Mouse (Mus musculus): Measurements from ENCODE around the gene Ptges3. TPM values are rescaled to one million over a fixed set of nuclear protein-coding genes. Genes with fewer than 3 reads are reported as not detected.

Ptges3 gene
- polyA plus RNA-seq, 1 experiment from 2014 or later, result 444 TPM

- H3K27me3 ChIP-seq, result no peaks in the 10 kb centered on the region
Observed at GRCm38 (mm10) chr10:128096693-128097586, 38.2 kb downstream of the Ptges3 start.

GRCm38 (mm10) chr10:128097587-128097971, 38.8 kb downstream of the Ptges3 start:
- Histone ChIP-seq H3K27ac (replicated peaks) (peak overlapping the region; percentile 88), H3K4me2 (replicated peaks) (peak overlapping the region; percentile 68), H3K27me3 (no peaks in the 10 kb centered on the region), H3K9ac (replicated peaks) (peak overlapping the region; percentile 70), H3K4me3 (peak overlapping the region; percentile 96), H3K9me3 (no peaks in the 10 kb centered on the region), H3K36me3 (no peaks in the 10 kb centered on the region), H3K4me1 (peaks cover 40% of the 10 kb centered on the region)
- WGBS, result under 1% methylated on average over 13 of the region's 13 CpGs
- ATAC-seq (replicated peaks), result 0 out of 2 replicates have a peak, but pooled peaks have one; percentile 9

More at GRCm38 (mm10) chr10:128096693-128097586, 38.2 kb downstream of the Ptges3 start:
- peak; percentile 84 for ATAC-seq (replicated peaks)
- H3K9me3 ChIP-seq, result no peaks in the 10 kb centered on the region
- WGBS, result under 1% methylated on average over 84 of the region's 86 CpGs
- peak overlapping the region; percentile 96 for H3K4me3 ChIP-seq
- H3K4me1 ChIP-seq, result peaks cover 45% of the 10 kb centered on the region
- peak overlapping the region; percentile 68 for H3K4me2 ChIP-seq (replicated peaks)
- peak overlapping the region; percentile 70 for H3K9ac ChIP-seq (replicated peaks)
- H3K36me3 ChIP-seq, result no peaks in the 10 kb centered on the region
- H3K27ac ChIP-seq (replicated peaks), result peak overlapping the region; percentile 88

GRCm38 (mm10) chr10:128110103-128110761, 51.5 kb downstream of the Ptges3 start:
- no peak overlapping the region for H3K27ac ChIP-seq (replicated peaks)
- H3K36me3 ChIP-seq, result peaks cover 53% of the 10 kb centered on the region
- WGBS, result 93% methylated on average over 4 of the region's 4 CpGs
- no peak overlapping the region for H3K4me2 ChIP-seq (replicated peaks)
- ATAC-seq (replicated peaks), result no peak
- no peak overlapping the region for H3K9ac ChIP-seq (replicated peaks)
- H3K9me3 ChIP-seq, result no peaks in the 10 kb centered on the region
- no peak overlapping the region for H3K4me3 ChIP-seq
- H3K27me3 ChIP-seq, result no peaks in the 10 kb centered on the region
- no peaks in the 10 kb centered on the region for H3K4me1 ChIP-seq

DNA sequence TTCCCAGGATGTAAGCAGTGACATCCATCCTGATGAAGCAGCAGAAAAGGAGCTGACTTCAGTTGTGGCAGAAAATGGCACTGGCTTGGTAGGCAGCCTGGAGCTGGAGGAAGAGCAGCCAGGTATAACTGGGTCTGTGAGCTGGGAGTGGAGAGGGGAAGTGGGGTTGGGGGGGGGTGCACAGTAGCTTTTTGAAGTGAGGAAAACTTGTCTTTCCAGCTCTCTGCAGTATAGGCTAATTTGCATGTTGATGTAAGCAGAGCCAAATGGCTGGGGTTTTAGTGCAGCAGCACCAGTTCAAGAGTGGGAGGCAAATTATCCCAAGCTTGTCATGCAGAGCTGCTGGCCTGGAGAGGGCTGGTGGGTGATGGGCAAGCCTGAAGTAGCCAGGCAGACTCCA, 52.5 kb downstream of the Ptges3 start:
- Histone ChIP-seq H3K27me3 (no peaks in the 10 kb centered on the region), H3K4me1 (no peaks in the 10 kb centered on the region), H3K9me3 (no peaks in the 10 kb centered on the region), H3K9ac (replicated peaks) (no peak overlapping the region), H3K4me2 (replicated peaks) (no peak overlapping the region), H3K4me3 (no peak overlapping the region), H3K27ac (replicated peaks) (no peak overlapping the region), H3K36me3 (peaks cover 63% of the 10 kb centered on the region)
- no peak for ATAC-seq (replicated peaks)

GRCm38 (mm10) chr10:128123833-128124232, 65.1 kb downstream of the Ptges3 start:
- no peak overlapping the region for H3K9ac ChIP-seq (replicated peaks)
- peaks cover 89% of the 10 kb centered on the region for H3K36me3 ChIP-seq
- no peak overlapping the region for H3K4me3 ChIP-seq
- 95% methylated on average over 7 of the region's 7 CpGs for WGBS
- H3K4me1 ChIP-seq, result no peaks in the 10 kb centered on the region
- no peaks in the 10 kb centered on the region for H3K27me3 ChIP-seq
- H3K27ac ChIP-seq (replicated peaks), result no peak overlapping the region
- H3K9me3 ChIP-seq, result no peaks in the 10 kb centered on the region
- no peak overlapping the region for H3K4me2 ChIP-seq (replicated peaks)
- ATAC-seq (replicated peaks), result no peak

- ATAC-seq (replicated peaks), result no peak
- 94% methylated on average over 9 of the region's 9 CpGs for WGBS
- Histone ChIP-seq H3K36me3 (peaks cover 86% of the 10 kb centered on the region), H3K27me3 (no peaks in the 10 kb centered on the region), H3K4me2 (replicated peaks) (no peak overlapping the region), H3K27ac (replicated peaks) (no peak overlapping the region), H3K9me3 (no peaks in the 10 kb centered on the region), H3K9ac (replicated peaks) (no peak overlapping the region), H3K4me3 (no peak overlapping the region), H3K4me1 (no peaks in the 10 kb centered on the region)
Observed at GRCm38 (mm10) chr10:128124831-128125230, 66.1 kb downstream of the Ptges3 start.

GRCm38 (mm10) chr10:128125951-128126350, 67.2 kb downstream of the Ptges3 start:
- Histone ChIP-seq H3K36me3 (peaks cover 84% of the 10 kb centered on the region), H3K4me1 (no peaks in the 10 kb centered on the region), H3K4me2 (replicated peaks) (no peak overlapping the region), H3K27ac (replicated peaks) (no peak overlapping the region), H3K27me3 (no peaks in the 10 kb centered on the region), H3K4me3 (no peak overlapping the region), H3K9me3 (no peaks in the 10 kb centered on the region), H3K9ac (replicated peaks) (no peak overlapping the region)
- WGBS, result 91% methylated on average over 14 of the region's 14 CpGs
- no peak for ATAC-seq (replicated peaks)

MicroRNA genes within 50 kb of the gene (microRNA counts, 519-probe panel; counts per million panel counts)
- not detected for microRNA mmu-miR-677

Small RNAs within 50 kb of the gene (microRNA-seq; reads per million reads assigned to microRNA genes)
- 14.5 reads per million, percentile 29 among the genes with 10 or more reads in this experiment for gene Mir677

Other genes with a start within 250 kb of the Ptges3 start
- gene Rdh19, start 209.0 kb upstream of the Ptges3 start, polyA plus RNA-seq (2015; fragmentation: Nextera tagmentation; extraction: Ambion mirVana), result not detected in 2 replicates
- gene Rdh16f2, start 192.5 kb upstream of the Ptges3 start, polyA plus RNA-seq (2015; fragmentation: Nextera tagmentation; extraction: Ambion mirVana), result not detected in 2 replicates
- gene Rdh7, start 170.1 kb upstream of the Ptges3 start, polyA plus RNA-seq (2015; fragmentation: Nextera tagmentation; extraction: Ambion mirVana), result not detected in 2 replicates
- gene Sdr9c7, start 160.4 kb upstream of the Ptges3 start, polyA plus RNA-seq (2015; fragmentation: Nextera tagmentation; extraction: Ambion mirVana), result not detected in 2 replicates
- gene Hsd17b6, start 51.3 kb upstream of the Ptges3 start, polyA plus RNA-seq (2015; fragmentation: Nextera tagmentation; extraction: Ambion mirVana), result not detected in 2 replicates
- 61.6 and 62.3 TPM in 2 replicates for gene Prim1, start 43.8 kb upstream of the Ptges3 start, polyA plus RNA-seq (2015; fragmentation: Nextera tagmentation; extraction: Ambion mirVana)
- 599 and 612 TPM in 2 replicates for gene Naca, start 23.4 kb upstream of the Ptges3 start, polyA plus RNA-seq (2015; fragmentation: Nextera tagmentation; extraction: Ambion mirVana)
- gene Atp5b, start 24.3 kb downstream of the Ptges3 start, polyA plus RNA-seq (2015; fragmentation: Nextera tagmentation; extraction: Ambion mirVana), result 2,026 and 2,088 TPM in 2 replicates
- gene Baz2a, start 32.6 kb downstream of the Ptges3 start, polyA plus RNA-seq (2015; fragmentation: Nextera tagmentation; extraction: Ambion mirVana), result 9.1 and 9.8 TPM in 2 replicates
- 7.9 and 9.0 TPM in 2 replicates for gene Rbms2, start 121.3 kb downstream of the Ptges3 start, polyA plus RNA-seq (2015; fragmentation: Nextera tagmentation; extraction: Ambion mirVana)
- 0.57 and 0.64 TPM in 2 replicates for gene Gls2, start 135.5 kb downstream of the Ptges3 start, polyA plus RNA-seq (2015; fragmentation: Nextera tagmentation; extraction: Ambion mirVana)
- gene Spryd4, start 152.9 kb downstream of the Ptges3 start, polyA plus RNA-seq (2015; fragmentation: Nextera tagmentation; extraction: Ambion mirVana), result 19.1 and 19.8 TPM in 2 replicates
- 0.19 TPM in 1 of 2 replicates, not detected in the other for gene Mip, start 166.9 kb downstream of the Ptges3 start, polyA plus RNA-seq (2015; fragmentation: Nextera tagmentation; extraction: Ambion mirVana)
- gene Timeless, start 173.1 kb downstream of the Ptges3 start, polyA plus RNA-seq (2015; fragmentation: Nextera tagmentation; extraction: Ambion mirVana), result 32.0 and 35.8 TPM in 2 replicates
- 0.19 TPM in 1 of 2 replicates, not detected in the other for gene Apon, start 195.1 kb downstream of the Ptges3 start, polyA plus RNA-seq (2015; fragmentation: Nextera tagmentation; extraction: Ambion mirVana)
- not detected in 2 replicates for gene Apof, start 209.7 kb downstream of the Ptges3 start, polyA plus RNA-seq (2015; fragmentation: Nextera tagmentation; extraction: Ambion mirVana)
- gene Stat2, start 211.6 kb downstream of the Ptges3 start, polyA plus RNA-seq (2015; fragmentation: Nextera tagmentation; extraction: Ambion mirVana), result 17.1 and 21.0 TPM in 2 replicates
- gene Il23a, start 239.8 kb downstream of the Ptges3 start, polyA plus RNA-seq (2015; fragmentation: Nextera tagmentation; extraction: Ambion mirVana), result 0.11 TPM in 1 of 2 replicates, not detected in the other
- gene Pan2, start 244.4 kb downstream of the Ptges3 start, polyA plus RNA-seq (2015; fragmentation: Nextera tagmentation; extraction: Ambion mirVana), result 27.6 and 30.9 TPM in 2 replicates